Mouse (Mus musculus) megakaryocyte, embryonic 14.5 days (primary cell): ENCODE results near the gene 1700020L24Rik. TPM values are rescaled to one million over a fixed set of nuclear protein-coding genes. Genes with fewer than 3 reads are reported as not detected.

Experiments used
- H3K27me3 ChIP-seq: replicated peaks from 2 replicates; pipeline ENCODE3; 2012; ENCODE audit warnings: inconsistent platforms
- H3K36me3 ChIP-seq: replicated peaks from 2 replicates; pipeline ENCODE3; 2012; ENCODE audit warnings: low read length, inconsistent platforms, mixed read lengths
- H3K4me1 ChIP-seq: 2 replicates; pipeline ENCODE4 v1.6.1; 2012; ENCODE audit warnings: inconsistent platforms
- H3K4me3 ChIP-seq: replicated peaks from 2 replicates; pipeline ENCODE3; 2012; ENCODE audit warnings: moderate library complexity, mild to moderate bottlenecking, inconsistent platforms
- H3K9me3 ChIP-seq: 2 replicates; pipeline ENCODE4 v1.6.1; 2012; ENCODE audit warnings: inconsistent platforms
- FLI1 ChIP-seq: IDR thresholded peaks from 2 replicates; pipeline ENCODE4 v1.6.1; 2012; ENCODE audit warnings: low read length, inconsistent platforms, mixed read lengths
- GATA1 ChIP-seq: IDR thresholded peaks from 3 replicates; pipeline ENCODE4 v1.6.1; 2012; ENCODE audit warnings: mixed read lengths, low read length, inconsistent platforms, borderline replicate concordance
- polyA plus RNA-seq: library from polyadenylated mRNA; stranded (reverse); fragments of >175 nt; gene quantifications from 2 replicates; pipeline ENCODE4 v1.2.3, GENCODE M21; 2012; ENCODE audit warnings: low replicate concordance; ENCODE audit not compliant: insufficient read depth

Gene 1700020L24Rik
- polyA plus RNA-seq, 1 experiment: 2.3 TPM

GRCm38 (mm10) chr11:83471766-83472165, 34.3 kb downstream of the 1700020L24Rik start:
- peaks cover 17% of the 10 kb centered on the region for H3K27me3 ChIP-seq
- peaks cover 34% of the 10 kb centered on the region for H3K4me1 ChIP-seq
- H3K9me3 ChIP-seq: peaks cover 19% of the 10 kb centered on the region
- peak overlapping the region; percentile 93 for H3K4me3 ChIP-seq
- TF ChIP-seq GATA1 (no peak), FLI1 (no peak)
- peaks cover 6% of the 10 kb centered on the region for H3K36me3 ChIP-seq

DNA sequence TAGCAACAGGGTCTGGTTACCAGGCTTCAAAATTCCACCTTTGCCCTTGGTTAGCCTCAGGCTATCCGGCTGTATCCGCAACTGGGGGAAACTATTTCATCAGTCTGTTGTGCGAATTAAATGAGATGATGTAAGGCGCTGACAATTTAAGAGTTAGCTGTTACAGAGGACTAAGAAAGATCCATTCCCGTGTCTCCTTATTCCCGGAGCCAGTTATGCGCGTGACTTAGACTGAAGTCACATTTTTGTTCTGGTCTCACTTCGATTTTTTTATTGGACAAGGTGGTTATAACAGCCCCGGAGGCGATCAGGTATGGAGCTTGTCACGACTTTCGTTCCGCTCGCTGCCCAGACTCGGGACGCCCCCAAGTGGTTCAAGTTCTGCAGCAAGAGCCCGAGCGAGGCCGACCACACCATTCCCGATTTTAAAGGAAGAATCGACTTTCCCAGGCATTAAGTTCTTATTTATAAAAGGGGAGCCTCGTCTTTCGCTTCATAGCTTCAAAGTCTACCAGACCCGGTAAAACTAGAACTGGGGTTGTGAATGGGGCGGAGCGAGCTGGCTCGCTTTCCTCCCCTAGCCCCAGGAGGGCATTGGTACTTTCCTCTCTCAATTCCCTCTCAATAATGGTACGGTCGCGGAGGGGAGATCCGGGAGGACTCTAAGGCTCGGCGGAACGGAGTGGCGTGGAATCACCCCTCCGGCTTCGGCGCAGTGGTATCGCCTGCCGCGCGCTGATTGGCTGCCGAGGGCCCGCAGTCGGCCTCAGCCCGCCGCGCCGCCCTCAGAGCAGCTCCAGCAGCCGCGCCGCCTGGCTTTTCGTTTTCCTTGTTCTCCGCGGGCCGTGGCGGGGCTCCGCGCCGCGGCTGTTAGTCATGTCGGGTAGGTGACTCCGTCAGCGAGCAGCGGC, 35.1 kb downstream of the 1700020L24Rik start, which contains the start of gene Taf15:
Gene Taf15 (plus strand): TSS at position 763 of the 911 bp plus-strand sequence.
- TF ChIP-seq GATA1 (no peak), FLI1 (no peak)
- Histone ChIP-seq H3K4me3 (peak within 1 kb of the TSS; percentile 93), H3K36me3 (peaks cover 11% of the 10 kb centered on the region), H3K9me3 (peaks cover 16% of the 10 kb centered on the region), H3K4me1 (peaks cover 27% of the 10 kb centered on the region), H3K27me3 (peaks cover 13% of the 10 kb centered on the region)

DNA sequence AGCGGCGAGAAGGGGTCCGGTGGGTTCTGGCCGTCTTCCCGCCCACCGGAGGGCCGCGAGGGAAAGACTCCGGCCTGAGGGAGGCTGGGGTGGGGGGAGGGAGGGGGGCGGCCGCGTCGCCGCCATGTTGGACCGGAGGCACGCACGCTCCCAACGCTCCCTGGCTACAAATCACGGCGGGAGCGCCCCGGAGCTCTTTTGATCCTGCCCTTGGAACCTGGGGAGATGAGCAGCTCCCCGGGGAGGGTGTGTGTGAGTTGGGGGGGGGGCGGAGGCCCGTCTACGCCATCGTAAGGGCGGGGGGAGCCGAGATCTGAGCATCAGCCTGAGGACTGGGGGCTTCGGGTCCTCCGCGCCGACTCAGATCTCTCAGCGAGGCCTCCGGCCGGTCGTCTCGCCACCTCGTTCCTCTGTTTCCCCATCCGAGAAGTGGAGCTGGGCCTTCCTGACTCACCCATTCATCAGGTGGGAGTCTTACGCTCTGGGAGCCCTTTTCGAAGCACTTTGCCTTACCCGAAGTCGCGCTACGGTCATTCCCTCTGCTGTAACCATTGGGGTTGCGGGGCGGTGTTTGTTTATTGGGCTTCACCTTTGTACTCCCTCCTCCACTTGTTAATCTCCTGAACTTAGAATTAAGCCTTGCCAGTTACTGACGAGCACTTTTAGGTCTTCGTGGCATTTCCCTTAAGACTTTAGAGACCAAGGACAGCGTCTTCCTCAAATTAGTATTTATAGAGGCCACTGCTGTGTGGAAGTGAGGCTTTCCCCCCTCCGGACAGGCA, 35.9 kb downstream of the 1700020L24Rik start:
- no peak for TF ChIP-seq FLI1
- no peak for TF ChIP-seq GATA1
- Histone ChIP-seq H3K4me3 (peak overlapping the region; percentile 93), H3K27me3 (peaks cover 9% of the 10 kb centered on the region), H3K36me3 (peaks cover 16% of the 10 kb centered on the region), H3K4me1 (peaks cover 31% of the 10 kb centered on the region), H3K9me3 (peaks cover 10% of the 10 kb centered on the region)

Other genes starting within 250 kb of the 1700020L24Rik start
- 0.07 TPM in 1 of 2 replicates, not detected in the other for gene Slfn3, start 246.3 kb upstream of the 1700020L24Rik start, polyA plus RNA-seq
- 1.4 TPM in 1 of 2 replicates, not detected in the other for gene Slfn14, start 151.0 kb upstream of the 1700020L24Rik start, polyA plus RNA-seq
- gene Ap2b1, start 138.7 kb upstream of the 1700020L24Rik start, polyA plus RNA-seq: 3.7 and 13.6 TPM in 2 replicates
- gene Pex12, start 135.1 kb upstream of the 1700020L24Rik start, polyA plus RNA-seq: 2.2 and 9.8 TPM in 2 replicates
- 0.17 and 1.7 TPM in 2 replicates for gene Rasl10b, start 28.5 kb upstream of the 1700020L24Rik start, polyA plus RNA-seq
- not detected in 2 replicates for gene Gas2l2, start 8.2 kb upstream of the 1700020L24Rik start, polyA plus RNA-seq
- gene Mmp28, start 25.4 kb downstream of the 1700020L24Rik start, polyA plus RNA-seq: 1.3 TPM in 1 of 2 replicates, not detected in the other
- 8.7 and 97.3 TPM in 2 replicates for gene Taf15, start 35.4 kb downstream of the 1700020L24Rik start, polyA plus RNA-seq
- gene Heatr9, start 84.5 kb downstream of the 1700020L24Rik start, polyA plus RNA-seq: not detected in 2 replicates
- 10.7 TPM in 1 of 2 replicates, not detected in the other for gene Ccl5, start 92.8 kb downstream of the 1700020L24Rik start, polyA plus RNA-seq
- 2.4 TPM in 1 of 2 replicates, not detected in the other for gene Ccl9, start 141.0 kb downstream of the 1700020L24Rik start, polyA plus RNA-seq
- gene Ccl6, start 155.4 kb downstream of the 1700020L24Rik start, polyA plus RNA-seq: 26.0 TPM in 1 of 2 replicates, not detected in the other
- gene Rpl9-ps1, start 207.9 kb downstream of the 1700020L24Rik start, polyA plus RNA-seq: not detected in 2 replicates
- 7.9 TPM in 1 of 2 replicates, not detected in the other for gene Ccl3, start 211.7 kb downstream of the 1700020L24Rik start, polyA plus RNA-seq
- gene Ccl4, start 224.9 kb downstream of the 1700020L24Rik start, polyA plus RNA-seq: 1.7 TPM in 1 of 2 replicates, not detected in the other